Mouse (Mus musculus) lung, postnatal 0 days (tissue): ENCODE measurements around the gene Ctsw. TPM values are rescaled to one million over a fixed set of nuclear protein-coding genes. Genes with fewer than 3 reads are reported as not detected.
A peak's percentile ranks its signal among the peaks of the same experiment; 100 is the strongest.

Source experiments
- ATAC-seq: fragments of 200-750 bp; cut with Nextera tagmentation; 2 replicates; pipeline ENCODE4 v1.8.0; 2017; ENCODE audit warnings: moderate library complexity
- DNase-seq: peaks from one replicate; pipeline ENCODE4 v3.0.0-alpha.2; 2016; ENCODE audit warnings: low spot score
- H3K27ac ChIP-seq: fragments of 300-500 bp; sonication (generic); 2 replicates; pipeline ENCODE4 v1.5.1; 2014; ENCODE audit warnings: antibody characterized with exemption, mild to moderate bottlenecking, low read length, mixed read lengths
- H3K27me3 ChIP-seq: fragments of 300-500 bp; sonication (generic); replicated peaks from 2 replicates; pipeline ENCODE4 v1.6.1; 2014; ENCODE audit warnings: low read length, mixed read lengths; ENCODE audit not compliant: insufficient read depth
- H3K36me3 ChIP-seq: fragments of 300-500 bp; sonication (generic); 2 replicates; pipeline ENCODE4 v1.6.1; 2014; ENCODE audit warnings: low read length, mixed read lengths; ENCODE audit not compliant: insufficient read depth
- H3K4me1 ChIP-seq: fragments of 300-500 bp; sonication (generic); 2 replicates; pipeline ENCODE4 v1.6.1; 2014; ENCODE audit warnings: antibody characterized with exemption, low read depth, low read length, mixed read lengths; ENCODE audit not compliant: insufficient read depth
- H3K4me2 ChIP-seq: fragments of 300-500 bp; sonication (generic); replicated peaks from 2 replicates; pipeline ENCODE4 v1.6.1; 2014; ENCODE audit warnings: low read depth, mild to moderate bottlenecking, low read length, moderate library complexity, mixed read lengths
- H3K4me3 ChIP-seq: fragments of 300-500 bp; sonication (generic); 2 replicates; pipeline ENCODE4 v1.5.1; 2014; ENCODE audit warnings: low read depth, low read length
- H3K9ac ChIP-seq: fragments of 300-500 bp; sonication (generic); replicated peaks from 2 replicates; pipeline ENCODE4 v1.6.1; 2014; ENCODE audit warnings: low read depth, mild to moderate bottlenecking
- H3K9me3 ChIP-seq: fragments of 300-500 bp; sonication (generic); 2 replicates; pipeline ENCODE4 v1.6.1; 2016; ENCODE audit warnings: low read length, mixed read lengths
- CTCF ChIP-seq: IDR thresholded peaks from 2 replicates; pipeline ENCODE4 v1.5.1; 2016; ENCODE audit warnings: antibody characterized with exemption, mild to moderate bottlenecking
- EP300 ChIP-seq: IDR thresholded peaks from 2 replicates; pipeline ENCODE4 v1.6.1; 2016; ENCODE audit warnings: antibody characterized with exemption, mild to moderate bottlenecking, control low read depth
- WGBS: fragments of 180-500 bp; shearing (Covaris S2); extraction: QIAGEN DNeasy Blood & Tissue Kit; methylation state at CpG from one replicate; pipeline ENCODE4 v1.1.7; 2014; 5-methylcytosine and 5-hydroxymethylcytosine counted together
- polyA plus RNA-seq: library from polyadenylated mRNA; unstranded; fragments of >200 nt; fragmentation: Nextera tagmentation; extraction: Ambion mirVana; gene quantifications from 2 replicates; pipeline ENCODE4 v1.2.1, GENCODE M21; 2015

The Ctsw gene
- polyA plus RNA-seq, 1 experiment from 2014 or later = 2.6 TPM

DNA sequence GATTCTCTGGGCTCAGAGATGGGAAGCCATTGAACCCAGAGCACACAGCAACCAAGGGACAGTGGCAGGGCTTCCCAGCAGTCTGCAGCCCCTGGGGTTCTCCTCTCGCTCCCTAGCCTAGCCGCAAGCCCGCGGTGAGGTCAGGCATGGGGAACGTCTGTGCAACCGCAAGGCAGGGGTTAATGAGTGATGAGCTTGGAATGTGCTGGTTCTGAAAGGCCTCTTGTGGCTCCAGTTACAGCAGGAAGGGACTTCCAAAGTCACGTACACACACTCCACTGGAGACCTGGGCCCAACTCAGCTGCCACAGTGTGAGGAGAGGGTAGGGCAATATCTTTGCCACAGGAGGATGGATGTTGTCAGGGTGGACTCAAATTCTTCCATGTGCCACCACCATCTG, 23.4 kb downstream of the Ctsw start:
- Histone ChIP-seq H3K9me3 (no peaks in the 10 kb centered on the region; the same call in 1 of the 2 replicates), H3K27ac (no peak overlapping the region), H3K4me1 (peaks cover 7% of the 10 kb centered on the region; the same call in 1 of the 2 replicates), H3K4me2 (no peak overlapping the region), H3K9ac (no peak overlapping the region), H3K36me3 (no peaks in the 10 kb centered on the region), H3K27me3 (peaks cover 10% of the 10 kb centered on the region), H3K4me3 (no peak overlapping the region)
- 19% methylated on average over 7 of the region's 7 CpGs for WGBS
- DNase-seq (no peak), ATAC-seq (0 out of 2 replicates have a peak, but pooled peaks have one; percentile 20)
- TF ChIP-seq CTCF (no peak), EP300 (no peak)

GRCm38 (mm10) chr19:5444371-5444908, 23.9 kb downstream of the Ctsw start:
- TF ChIP-seq CTCF (no peak), EP300 (no peak)
- WGBS = 39% methylated on average over 9 of the region's 9 CpGs
- peak; percentile 53 for DNase-seq
- ATAC-seq = no peak
- Histone ChIP-seq H3K4me2 (no peak overlapping the region), H3K27me3 (peaks cover 10% of the 10 kb centered on the region), H3K27ac (no peak overlapping the region), H3K4me1 (peaks cover 7% of the 10 kb centered on the region; the same call in 1 of the 2 replicates), H3K4me3 (no peak overlapping the region), H3K9me3 (no peaks in the 10 kb centered on the region; the same call in 1 of the 2 replicates), H3K36me3 (no peaks in the 10 kb centered on the region), H3K9ac (no peak overlapping the region)

GRCm38 (mm10) chr19:5433951-5434350, 34.4 kb downstream of the Ctsw start:
- 37% methylated on average over 7 of the region's 7 CpGs for WGBS
- no peak overlapping the region for H3K4me3 ChIP-seq

DNA sequence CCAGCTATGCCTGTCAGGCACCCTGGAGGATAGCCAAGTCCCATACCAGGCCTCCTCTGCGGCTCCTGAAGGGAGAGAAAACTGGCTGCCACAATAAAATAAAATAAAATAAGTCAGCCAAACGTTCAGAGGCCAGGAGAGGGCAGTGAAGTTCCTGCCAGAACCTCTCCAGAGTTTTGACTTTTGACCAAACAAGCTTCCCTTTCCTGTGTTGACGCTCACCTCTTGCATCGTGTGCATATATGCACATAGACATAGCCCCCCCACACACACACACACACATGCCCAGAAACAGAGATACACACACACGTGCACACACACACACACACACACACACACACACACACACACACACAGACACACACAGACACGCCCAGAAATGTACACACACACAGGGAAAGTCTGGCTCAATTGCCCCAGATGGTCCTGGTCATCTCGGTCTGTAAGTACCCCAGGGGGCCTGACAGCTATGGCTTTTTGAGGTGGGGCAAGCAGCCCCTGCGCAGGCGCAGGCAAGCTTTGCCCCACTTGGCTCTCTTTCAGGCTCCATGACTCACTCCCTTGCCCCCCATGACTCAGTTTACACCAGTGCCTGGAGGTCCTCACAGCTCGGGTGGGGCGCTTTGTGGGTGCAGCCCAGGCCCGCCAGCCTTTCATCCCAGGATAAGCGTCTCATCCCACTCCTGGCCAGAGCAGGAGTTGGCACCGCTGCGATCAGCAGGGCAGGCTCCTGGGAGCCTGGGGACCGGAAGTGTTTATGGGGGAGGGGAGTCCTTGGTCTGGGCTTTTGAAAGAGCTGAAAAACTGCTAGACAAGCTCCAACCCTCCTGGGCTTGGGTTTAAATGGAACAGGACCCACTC, 35.1 kb downstream of the Ctsw start:
- H3K36me3 ChIP-seq = no peaks in the 10 kb centered on the region
- DNase-seq = peak; percentile 94

More at GRCm38 (mm10) chr19:5433951-5434350, 34.4 kb downstream of the Ctsw start:
- H3K9me3 ChIP-seq = no peaks in the 10 kb centered on the region
- 0 out of 2 replicates have a peak, but pooled peaks cover 3% of the 10 kb centered on the region for H3K27me3 ChIP-seq
- H3K27ac ChIP-seq = peak overlapping the region; percentile 81
- ATAC-seq (no peak), DNase-seq (no peak)
- H3K9ac ChIP-seq = no peak overlapping the region
- H3K36me3 ChIP-seq = no peaks in the 10 kb centered on the region
- H3K4me2 ChIP-seq = peak overlapping the region; percentile 73; the same call in 1 of the 2 replicates
- H3K4me1 ChIP-seq = peaks cover 11% of the 10 kb centered on the region; the same call in 1 of the 2 replicates
- TF ChIP-seq CTCF (no peak), EP300 (no peak)

GRCm38 (mm10) chr19:5431911-5432464, 36.3 kb downstream of the Ctsw start:
- Histone ChIP-seq H3K4me2 (no peak overlapping the region), H3K36me3 (no peaks in the 10 kb centered on the region), H3K4me1 (peaks cover 11% of the 10 kb centered on the region; the same call in 1 of the 2 replicates), H3K27me3 (no peaks in the 10 kb centered on the region), H3K27ac (peak overlapping the region; percentile 81; the same call in 1 of the 2 replicates), H3K4me3 (no peak overlapping the region), H3K9me3 (no peaks in the 10 kb centered on the region), H3K9ac (no peak overlapping the region)
- TF ChIP-seq CTCF = no peak
- 0 out of 2 replicates have a peak, but pooled peaks have one; percentile 55 for TF ChIP-seq EP300
- DNase-seq (peak; percentile 86), ATAC-seq (peak; percentile 64)
- WGBS = 53% methylated on average over 4 of the region's 4 CpGs

More for the DNA sequence above, 35.1 kb downstream of the Ctsw start:
- no peaks in the 10 kb centered on the region for H3K9me3 ChIP-seq
- peak; percentile 72 for ATAC-seq
- peak overlapping the region; percentile 73 for H3K4me2 ChIP-seq
- peak overlapping the region; percentile 81 for H3K27ac ChIP-seq
- 0 out of 2 replicates have a peak, but pooled peaks cover 3% of the 10 kb centered on the region for H3K27me3 ChIP-seq
- peak overlapping the region; percentile 29; the same call in 1 of the 2 replicates for H3K9ac ChIP-seq
- peaks cover 11% of the 10 kb centered on the region; the same call in 1 of the 2 replicates for H3K4me1 ChIP-seq
- H3K4me3 ChIP-seq = peak overlapping the region; percentile 31
- TF ChIP-seq CTCF = peak; percentile 72
- TF ChIP-seq EP300 = no peak
- under 1% methylated on average over 16 of the region's 16 CpGs for WGBS

DNA sequence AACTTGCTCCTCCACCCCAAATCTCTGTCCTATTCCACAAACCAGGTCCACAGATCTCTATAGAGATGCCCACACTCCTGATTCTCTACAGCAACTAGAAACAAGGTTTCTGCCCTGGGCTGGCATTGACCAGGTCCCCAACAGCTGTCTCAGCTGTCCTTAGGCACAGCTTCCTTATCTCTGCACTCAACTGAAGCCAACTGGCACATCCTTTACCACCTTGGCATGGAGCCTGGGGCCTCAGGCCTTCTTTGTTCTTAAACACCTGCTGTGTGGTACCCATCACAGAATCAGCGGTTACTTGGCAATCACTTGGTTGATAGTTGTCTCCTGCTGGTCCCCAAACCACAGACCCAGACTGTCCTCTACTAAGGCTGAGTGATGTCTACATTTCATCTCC, 37.9 kb downstream of the Ctsw start:
- TF ChIP-seq CTCF (no peak), EP300 (no peak)
- 66% methylated on average over 1 of the region's 1 CpGs for WGBS
- H3K36me3 ChIP-seq = peaks cover 4% of the 10 kb centered on the region; the same call in 1 of the 2 replicates

More for the DNA sequence above, 37.9 kb downstream of the Ctsw start:
- no peak overlapping the region for H3K9ac ChIP-seq
- H3K27me3 ChIP-seq = no peaks in the 10 kb centered on the region
- H3K9me3 ChIP-seq = no peaks in the 10 kb centered on the region
- H3K4me1 ChIP-seq = peaks cover 22% of the 10 kb centered on the region; the same call in 1 of the 2 replicates
- no peak for ATAC-seq
- H3K4me3 ChIP-seq = no peak overlapping the region
- no peak overlapping the region for H3K27ac ChIP-seq
- no peak overlapping the region for H3K4me2 ChIP-seq
- no peak for DNase-seq
